Mouse (Mus musculus) embryonic fibroblast, embryonic 13.5 days (primary cell): ENCODE measurements around the gene Cept1.

Source experiments
- CTCF ChIP-seq: IDR thresholded peaks from 2 replicates; pipeline ENCODE4 v1.5.1; 2011; ENCODE audit warnings: mild to moderate bottlenecking, control low read depth, low read length, moderate library complexity, borderline replicate concordance; ENCODE audit not compliant: insufficient read depth
- POLR2A ChIP-seq: IDR thresholded peaks from 2 replicates; pipeline ENCODE4 v1.6.1; 2011; ENCODE audit warnings: low read depth, mild to moderate bottlenecking, control low read depth, low read length, moderate library complexity

- TF ChIP-seq POLR2A, result no peak
- no peak for TF ChIP-seq CTCF
Measured at GRCm38 (mm10) chr3:106474210-106474609, 73.4 kb downstream of the Cept1 start.
